Mouse (Mus musculus): ENCODE measurements at regions not wholly inside any gene's neighbourhood (a gene's known extent, or its start where the extent isn't known, plus 50 kb on each side); places are given as distances from the start of the nearest gene placed in this dataset.

DNA sequence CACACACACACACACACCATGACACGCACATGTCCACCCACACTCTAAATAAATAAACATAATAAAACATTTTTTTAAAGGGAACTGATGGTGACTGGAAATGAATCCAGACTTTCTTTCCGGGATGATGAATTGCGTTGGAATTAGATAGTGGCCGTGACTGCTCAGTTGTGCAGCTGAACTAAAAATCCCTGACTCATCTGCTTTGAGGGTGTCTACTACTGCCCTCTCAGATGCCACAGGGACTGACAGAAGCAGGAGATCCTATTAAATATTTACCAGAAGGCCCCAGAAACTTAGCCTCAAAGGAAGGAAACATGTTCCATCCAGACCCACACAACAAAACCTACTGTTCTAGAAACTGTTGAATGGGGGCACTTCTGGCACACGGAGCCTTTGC, 65.7 kb downstream of the Polr2m start:
- DNase-seq (ENCODE audit: low spot score in 2 of 2), result no peak

DNA sequence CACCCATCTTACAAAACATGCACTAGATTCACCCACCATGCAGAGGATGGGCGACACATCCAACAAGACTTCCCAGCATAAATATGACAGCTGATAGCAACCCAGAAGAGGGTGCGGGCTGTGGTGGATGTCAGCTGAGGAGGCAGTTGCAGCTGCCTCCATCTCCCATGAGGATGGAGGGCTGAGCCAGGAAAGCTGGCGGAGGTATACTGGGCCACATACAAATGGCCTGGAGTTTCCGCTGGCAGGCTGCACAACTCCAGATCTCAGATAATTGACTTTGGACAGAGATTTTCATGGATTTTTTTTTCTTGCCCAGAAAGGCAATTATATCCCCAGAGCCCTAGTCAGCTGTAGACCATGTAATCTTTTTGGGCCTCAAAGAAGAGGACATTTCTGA, 67.2 kb downstream of the Polr2m start:
- no peak for DNase-seq (ENCODE audit: low spot score in 2 of 2)

DNA sequence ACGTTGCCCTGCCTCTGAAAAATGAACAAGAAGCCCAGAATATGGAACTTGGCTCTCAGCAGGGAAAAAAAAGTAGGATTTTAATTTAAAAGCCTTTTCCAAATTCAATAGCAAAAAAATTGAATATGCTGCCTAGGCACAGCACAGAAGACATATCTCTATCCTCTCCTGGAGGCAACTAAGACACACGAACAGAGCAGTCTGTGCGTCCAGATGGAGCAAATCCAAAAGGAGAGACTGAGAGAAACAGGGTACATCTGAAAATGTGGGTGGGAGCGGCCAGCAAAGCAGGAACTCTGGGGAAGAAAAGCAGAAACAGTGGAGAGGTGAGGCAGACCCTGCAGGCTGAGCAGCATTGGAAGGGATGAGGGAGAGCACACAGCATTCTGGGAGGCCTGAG, 68.5 kb downstream of the Polr2m start:
- peak in 1 of 2 experiments; percentile 9 for DNase-seq (ENCODE audit: low spot score in 2 of 2)

DNA sequence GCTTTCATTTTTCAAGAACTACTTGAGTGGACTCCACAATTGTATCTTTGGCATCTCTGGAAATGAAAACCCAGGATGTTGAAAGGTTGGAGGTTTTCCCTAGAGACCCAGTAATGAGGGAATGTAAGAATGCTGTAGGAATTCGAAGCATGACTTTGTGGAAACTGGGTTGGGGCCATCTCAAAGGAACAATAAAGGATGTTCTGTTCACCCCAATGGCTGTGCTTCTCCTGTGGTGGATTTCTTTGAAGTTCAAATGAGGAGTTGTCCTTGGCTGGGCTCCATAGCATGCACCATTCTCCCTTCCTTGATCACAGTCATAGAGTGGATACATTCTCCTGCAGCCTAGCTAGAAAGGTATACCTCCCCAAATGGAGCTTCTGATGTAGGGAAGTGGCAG, 74.6 kb downstream of the Polr2m start:
- DNase-seq (ENCODE audit: low spot score in 2 of 2), result no peak

DNA sequence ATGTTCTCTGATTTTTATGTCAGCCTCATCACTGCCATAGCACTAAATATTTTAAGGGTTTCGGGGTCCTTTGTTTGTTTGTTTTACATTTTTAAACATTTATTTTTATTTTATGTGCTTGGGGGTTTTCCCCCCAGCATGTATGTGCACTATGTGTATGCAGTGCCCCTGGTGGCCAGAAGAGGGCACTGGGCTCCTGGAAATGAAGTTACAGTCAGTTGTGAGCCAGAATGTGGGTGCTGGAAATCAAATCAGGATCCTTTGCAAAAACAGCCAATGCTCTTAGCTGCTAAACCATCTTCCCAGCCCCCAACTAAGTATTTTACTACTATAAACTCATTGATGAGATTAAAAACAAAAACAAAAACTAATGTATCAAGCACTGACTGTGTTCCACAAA, 75.8 kb downstream of the Polr2m start:
- no peak for DNase-seq (ENCODE audit: low spot score in 2 of 2)

DNA sequence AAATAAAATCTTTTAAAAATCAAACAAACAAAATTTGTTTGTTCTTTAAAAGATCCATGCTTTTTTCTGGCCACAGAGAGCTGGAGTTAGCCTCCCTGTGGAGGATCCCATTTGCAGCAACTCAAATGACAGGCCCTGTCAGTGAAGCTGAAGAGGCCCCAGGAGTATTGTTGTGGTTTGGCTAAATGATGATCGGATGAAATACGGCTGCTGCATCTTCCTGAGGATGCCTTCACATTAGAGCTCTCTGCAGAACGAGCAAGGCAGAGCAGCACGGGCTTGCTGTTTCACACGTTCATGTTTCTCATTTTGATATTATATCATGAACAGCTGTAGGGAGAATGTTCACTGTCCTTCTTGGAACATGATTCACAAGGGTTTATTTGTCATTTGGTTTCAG, 76.8 kb downstream of the Polr2m start:
- DNase-seq (ENCODE audit: low spot score in 2 of 2), result no peak

DNA sequence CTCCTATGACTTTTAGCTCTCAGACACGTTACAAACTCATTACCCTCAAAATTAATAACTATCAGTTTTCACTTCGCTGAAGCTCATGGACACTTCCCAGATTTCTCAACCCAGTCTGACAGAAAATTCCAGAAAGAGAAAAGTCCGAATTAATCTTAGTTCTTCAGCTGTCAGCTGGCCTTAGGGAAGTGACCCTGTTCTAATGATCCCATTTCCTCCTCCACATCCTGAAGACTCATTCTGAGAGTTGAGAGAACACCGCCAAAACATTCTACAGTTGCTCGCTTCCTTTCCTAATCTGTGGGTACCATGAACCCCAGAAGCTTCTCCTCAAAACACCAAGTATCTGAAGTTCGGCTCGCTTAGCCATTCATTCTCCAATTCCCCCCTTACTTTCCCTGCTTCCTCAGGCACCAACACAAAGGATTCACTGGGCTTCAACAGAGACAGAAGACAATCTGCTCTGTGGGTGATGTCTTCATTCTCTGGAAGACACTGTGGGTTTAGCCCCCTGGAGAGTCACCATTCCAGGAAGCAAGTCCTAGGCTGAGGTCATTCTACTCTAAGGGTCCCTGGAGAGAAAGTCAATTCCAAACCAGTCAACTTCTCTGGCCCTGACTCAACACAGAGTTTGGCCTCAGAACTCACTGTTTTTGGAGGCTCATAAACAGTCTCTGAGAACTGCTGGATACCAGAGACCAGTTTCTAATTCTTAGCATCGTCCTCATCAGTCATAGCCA, 81.2 kb downstream of the Polr2m start:
- no peak for DNase-seq (ENCODE audit: low spot score in 2 of 2)

DNA sequence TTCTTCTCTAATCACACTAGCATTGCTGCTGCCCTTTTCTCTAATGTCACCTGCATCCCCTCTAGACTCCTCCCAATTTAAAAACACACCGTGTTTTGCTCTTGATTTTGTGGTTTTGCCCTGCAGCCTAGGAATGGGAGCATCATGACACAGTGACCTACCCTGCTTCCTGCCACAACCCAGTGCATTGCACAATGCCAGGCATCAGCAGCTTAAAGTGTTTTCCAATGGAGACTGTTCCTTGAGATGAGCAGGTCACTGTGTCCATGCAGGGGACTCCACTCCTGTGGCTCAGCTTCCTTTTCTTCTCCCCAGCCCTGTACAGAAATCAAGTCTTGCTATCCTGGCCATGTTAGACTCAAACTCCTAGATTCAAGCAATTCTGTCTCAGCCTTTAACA, 84.1 kb downstream of the Polr2m start:
- no peak for DNase-seq (ENCODE audit: low spot score in 2 of 2)

DNA sequence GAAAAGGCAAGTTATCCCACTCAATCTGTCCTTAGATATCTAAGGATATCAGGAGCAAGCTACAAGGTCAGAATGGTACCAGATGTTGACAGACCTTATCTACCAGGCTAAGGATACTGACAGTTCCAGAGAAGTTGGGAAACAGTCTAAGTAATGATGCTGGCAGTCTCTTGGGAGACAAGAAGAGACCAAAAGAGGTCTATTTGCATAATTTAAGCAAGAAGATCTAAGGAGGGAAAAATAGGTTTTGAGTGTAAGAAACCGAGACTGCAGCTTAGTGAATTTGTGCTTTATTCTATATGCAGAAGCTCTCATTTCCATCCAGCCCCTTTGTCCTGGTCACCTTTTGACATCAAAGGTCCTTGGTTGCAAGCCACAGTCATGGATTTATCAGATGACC, 86.4 kb downstream of the Polr2m start:
- DNase-seq (ENCODE audit: low spot score in 2 of 2), result no peak

DNA sequence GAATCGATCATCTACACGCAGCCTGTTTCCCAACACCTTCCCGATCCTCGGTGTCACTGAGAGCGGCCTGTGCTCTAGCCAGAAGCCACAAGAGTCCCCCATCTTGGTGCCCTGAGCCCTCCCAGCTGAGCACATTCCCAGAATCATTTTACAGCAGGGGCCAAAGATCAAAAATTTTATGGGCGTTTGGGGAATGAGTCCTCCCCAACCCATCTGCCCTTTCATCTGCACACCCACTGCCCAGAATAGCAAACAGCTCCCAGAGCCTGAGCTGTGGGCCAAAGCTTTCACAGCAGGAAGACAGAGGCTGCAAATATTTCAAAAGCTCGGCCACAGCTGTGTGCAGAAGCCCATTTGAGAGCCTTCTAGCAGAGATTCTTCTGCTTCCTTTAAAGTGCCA, 89.0 kb downstream of the Polr2m start:
- no peak for DNase-seq (ENCODE audit: low spot score in 2 of 2)

DNA sequence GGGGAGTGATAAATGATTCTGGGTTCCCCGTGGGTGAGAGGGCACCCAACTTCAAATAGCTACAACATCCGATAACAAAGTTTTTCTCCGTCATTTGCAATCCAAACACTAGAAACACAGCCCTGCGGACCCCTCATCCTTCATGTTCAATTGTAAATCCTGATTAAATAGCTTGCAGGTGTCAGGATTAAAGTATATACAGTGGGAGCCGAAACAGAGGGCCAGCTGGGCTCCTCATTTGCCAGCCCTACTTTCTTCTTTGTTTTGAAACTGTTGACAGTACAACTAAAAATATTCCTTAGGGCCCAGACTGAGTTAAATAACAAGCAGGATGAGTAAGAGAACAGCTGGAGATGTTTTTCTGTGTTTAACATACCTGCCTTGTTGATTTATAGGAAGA, 95.5 kb downstream of the Polr2m start:
- no peak for DNase-seq (ENCODE audit: low spot score in 2 of 2)

DNA sequence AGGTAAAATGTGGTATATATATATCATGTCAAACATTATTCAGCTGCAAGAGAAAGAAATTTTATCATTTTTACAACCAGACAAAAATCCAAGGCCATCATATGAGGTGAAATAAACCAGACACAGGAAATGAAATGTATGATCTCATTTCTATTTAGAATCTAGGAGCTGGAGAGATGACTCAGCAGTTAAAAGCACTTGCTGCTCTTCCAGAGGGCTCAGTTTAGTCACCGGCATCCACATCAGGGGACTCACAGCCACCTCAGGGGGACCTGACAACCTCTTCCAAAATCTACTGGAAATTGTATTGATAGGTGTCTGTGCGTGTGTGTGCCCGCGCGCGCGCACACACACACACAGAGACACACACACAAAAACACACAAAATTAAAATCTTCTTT, 98.3 kb downstream of the Polr2m start:
- no peak for DNase-seq (ENCODE audit: low spot score in 2 of 2)

DNA sequence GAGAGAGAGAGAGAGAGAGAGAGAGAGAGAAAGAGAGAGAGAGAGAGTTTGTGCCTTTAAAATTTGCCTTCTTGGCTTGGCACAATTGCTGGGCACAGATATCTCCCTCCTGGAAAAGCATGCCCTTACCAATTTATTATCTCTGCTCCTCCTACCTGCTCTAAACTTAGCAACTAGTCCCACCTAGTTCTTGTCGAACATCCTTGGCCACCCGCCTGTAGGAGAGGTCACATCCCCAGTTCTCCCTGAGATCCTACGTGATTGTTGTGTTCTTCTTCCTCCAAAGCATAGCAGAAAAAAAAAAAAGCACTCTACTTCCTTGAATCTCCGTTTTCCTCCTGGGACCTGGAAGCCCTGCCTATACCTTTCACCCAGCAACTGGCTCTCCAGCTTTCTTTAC, 101.8 kb downstream of the Polr2m start:
- DNase-seq (ENCODE audit: low spot score in 2 of 2), result no peak

DNA sequence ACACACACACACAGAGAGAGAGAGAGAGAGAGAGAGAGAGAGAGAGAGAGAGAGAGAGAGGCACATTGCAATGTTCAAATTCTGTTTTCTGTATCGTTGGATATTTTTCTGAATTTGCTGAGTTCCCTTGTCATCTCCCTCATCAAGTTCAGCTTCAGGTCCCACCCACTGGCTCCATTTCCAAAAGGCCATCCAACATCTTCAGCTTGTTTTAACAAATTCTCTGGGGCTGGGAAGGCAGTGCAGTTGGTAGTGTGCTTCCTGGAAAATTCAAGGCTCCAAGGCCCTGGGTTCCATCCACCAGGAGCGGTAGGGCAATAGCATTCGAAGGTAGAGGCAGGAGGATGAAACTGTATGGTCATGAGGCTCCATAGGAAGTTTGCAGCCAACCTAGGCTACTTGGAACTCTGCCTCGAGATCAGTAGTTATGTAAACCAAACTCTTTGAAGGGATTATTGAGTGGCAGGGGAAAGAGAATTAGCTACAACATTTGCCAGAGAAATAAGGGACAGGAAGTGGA, 105.9 kb downstream of the Polr2m start:
- no peak for DNase-seq (ENCODE audit: low spot score in 2 of 2)

DNA sequence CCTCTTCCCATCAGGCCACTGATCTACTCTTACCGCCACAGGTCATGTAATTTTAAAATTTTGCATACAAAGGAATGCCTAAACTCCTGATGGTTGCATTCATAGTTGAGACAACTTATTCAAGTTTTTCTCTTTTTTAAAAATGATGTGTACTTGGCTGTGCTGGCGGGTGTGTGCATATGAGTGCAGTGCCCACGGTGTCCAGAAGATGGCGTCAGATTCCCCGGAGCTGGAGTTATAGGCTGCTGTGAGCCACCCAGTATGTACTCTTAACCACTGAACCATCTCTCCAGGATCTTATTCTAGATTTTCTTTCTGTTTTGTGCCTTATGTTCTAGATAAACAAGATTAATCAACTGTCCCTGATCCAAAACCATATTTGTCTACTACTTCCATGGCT, 116.0 kb downstream of the Polr2m start:
- DNase-seq (ENCODE audit: low spot score in 2 of 2), result no peak

DNA sequence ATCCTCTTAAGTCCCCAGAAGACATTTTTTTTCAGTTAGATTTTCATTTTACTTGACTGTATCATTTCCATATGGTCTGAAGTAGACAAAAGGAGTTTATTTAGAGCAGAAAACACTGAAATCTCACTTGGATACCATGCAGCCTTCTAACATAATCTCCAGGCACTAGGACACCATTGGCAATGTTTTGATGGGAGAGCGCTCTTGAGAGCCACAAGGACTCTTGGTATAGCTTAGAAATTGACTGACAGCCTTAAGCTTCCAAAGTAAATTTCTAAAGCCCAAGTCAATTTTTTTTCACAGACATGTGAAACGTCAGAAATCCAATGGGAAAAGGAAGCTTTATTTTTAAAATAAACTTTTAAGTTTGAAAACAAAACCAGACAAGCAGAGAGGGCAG, 116.5 kb downstream of the Polr2m start:
- DNase-seq (ENCODE audit: low spot score in 2 of 2), result no peak

DNA sequence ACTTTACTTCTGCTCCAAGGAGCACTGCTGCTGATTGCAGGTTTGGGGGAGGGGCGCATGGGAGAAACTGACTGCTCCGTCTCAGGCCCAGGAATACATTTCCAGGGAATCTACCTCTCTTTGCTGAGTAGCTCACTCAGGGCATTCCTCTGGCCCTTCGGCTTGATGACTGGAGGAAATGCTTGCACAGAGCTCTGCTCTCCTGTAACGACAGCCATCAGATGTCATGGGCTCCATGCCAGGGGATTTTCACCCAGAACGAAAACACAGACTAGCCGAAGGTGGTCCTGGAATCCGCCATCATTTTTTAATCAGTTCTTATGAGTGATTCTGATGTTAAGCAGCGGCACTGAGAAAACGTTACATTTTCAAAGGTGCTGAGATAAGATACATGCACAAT, 119.2 kb downstream of the Polr2m start:
- no peak for DNase-seq (ENCODE audit: low spot score in 2 of 2)

DNA sequence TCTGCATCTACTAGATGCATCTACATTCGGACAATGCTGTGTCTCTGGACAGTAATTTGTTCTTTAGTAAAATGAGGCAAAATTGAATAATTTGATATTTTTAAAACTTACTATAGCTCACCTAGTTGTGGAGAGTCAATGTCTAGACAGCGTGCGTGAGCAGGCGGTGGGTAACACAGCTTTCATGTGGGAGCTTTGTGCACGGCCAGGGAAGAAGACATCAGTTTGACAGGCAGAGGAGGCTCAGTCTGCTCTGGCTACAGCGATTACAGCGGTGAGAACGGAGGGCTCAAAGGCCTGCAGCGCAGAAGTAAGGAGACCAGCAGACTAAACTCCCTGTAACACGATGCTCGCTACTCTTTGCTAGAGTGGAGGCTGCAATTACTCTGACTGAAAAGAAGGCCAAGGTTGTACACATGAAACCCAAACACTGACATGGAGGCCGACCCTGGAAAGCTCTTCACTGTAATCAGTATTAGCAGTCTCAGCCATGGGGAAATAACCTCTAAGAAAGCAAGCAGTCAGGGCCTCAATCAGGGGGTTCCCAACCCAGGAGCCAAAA, 120.5 kb downstream of the Polr2m start:
- DNase-seq (ENCODE audit: low spot score in 2 of 2), result no peak

DNA sequence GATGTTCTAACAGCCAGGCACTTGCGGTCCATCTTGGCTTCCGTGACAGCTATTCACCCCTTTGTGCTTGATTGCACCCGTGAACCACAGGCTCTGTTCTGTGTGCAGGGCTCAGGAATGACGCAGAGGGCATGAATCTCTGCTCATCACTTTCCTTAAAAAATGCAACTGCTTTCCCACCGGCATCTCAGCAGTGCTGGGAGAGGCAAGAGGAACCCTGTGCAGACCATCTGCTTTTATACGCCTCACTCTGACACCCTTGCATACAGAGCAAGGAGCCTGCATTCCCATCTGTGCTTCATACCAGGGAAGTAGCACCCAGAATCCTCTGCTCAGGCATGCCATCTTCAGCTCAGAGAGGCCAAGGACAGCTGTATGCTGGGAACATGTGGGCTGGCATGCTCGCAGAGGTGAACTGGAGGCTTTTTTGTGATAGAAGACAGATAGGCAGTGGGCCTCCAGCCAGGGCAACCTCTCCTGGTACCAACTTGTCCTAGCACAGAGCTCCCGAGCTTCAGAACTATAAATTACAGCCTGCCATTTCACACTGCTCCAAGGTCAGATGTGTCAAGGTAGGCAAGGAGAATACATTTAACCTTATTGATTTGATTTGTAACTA, 121.6 kb downstream of the Polr2m start:
- peak; percentile 15 to 23 for DNase-seq (ENCODE audit: low spot score in 2 of 2)

DNA sequence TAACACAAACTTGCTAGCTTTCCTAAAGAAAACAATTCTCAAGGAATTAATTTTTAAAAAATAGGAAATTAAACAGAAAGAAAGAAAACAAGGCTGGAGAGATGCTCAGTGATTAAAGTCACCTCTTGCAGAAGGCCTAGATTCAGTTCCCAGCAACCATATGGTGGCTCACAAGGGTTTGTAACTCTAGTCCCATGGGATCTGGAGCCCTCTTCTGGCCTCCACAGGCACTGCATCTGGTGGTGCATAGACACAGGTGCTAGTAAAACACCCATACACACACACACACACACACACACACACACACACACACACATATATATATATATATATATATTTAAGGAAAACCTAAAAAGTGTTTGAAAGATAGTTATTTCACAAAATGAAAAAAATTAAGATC, 123.3 kb downstream of the Polr2m start:
- DNase-seq (ENCODE audit: low spot score in 2 of 2), result no peak

DNA sequence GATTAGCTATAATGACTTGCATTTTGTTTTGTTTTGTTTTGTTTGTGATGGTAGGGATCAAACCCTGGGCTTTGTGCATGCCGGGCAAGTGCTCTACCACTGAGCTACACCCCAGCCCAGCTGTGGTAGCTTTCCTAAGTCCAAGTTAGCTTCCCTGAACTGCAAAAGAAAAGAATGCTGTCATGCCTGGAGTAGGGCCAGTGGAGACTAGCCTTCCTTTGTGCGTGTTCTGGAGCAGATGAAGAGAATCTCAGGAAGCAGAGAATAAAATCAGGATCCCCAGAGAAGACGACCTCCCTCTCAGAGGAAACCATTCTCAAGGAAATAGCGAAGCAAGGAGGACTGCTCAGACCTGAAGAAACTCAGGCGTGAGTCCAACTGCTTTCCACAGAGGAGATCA, 123.8 kb downstream of the Polr2m start:
- no peak for DNase-seq (ENCODE audit: low spot score in 2 of 2)

DNA sequence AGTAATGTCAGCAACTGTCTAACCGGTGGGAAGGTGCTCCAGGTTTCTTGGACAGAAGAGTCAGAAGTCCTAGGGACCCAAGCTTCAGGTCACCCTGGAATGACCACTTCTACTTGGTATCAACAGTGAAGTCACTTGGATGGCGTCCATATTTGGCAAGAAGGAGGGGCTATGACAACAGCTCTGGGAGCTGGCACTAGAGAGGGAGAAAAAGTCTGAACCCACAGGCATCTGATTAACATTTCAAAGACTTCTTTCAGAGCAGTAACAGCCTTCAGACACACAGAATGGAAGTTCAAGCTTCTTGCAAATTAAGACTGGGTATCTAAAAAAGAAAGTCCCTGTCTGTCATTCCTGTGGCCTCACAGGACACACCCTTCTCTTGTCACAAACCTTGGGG, 124.4 kb downstream of the Polr2m start:
- no peak for DNase-seq (ENCODE audit: low spot score in 2 of 2)

DNA sequence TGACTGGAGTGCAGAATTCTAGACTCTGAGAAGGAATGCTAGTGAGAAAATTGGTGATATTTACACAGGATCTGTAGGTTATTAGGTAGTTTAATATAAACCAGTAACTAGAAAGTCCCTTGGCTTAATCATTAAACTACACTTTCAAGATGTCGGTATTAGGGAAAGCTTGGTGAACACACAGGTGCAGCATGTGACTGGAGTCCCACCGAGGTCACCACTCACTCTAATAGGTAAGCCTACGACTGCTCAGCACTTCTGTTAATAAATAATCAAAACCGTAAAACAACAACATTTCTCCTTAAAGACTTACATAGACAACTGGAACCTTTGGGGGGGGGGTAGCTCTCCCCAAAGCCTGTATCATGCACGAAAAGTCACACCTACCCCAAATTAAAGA, 125.1 kb downstream of the Polr2m start:
- DNase-seq (ENCODE audit: low spot score in 2 of 2), result no peak

Data from layer of hippocampus, adult 8-10 months (tissue).